Mouse (Mus musculus) myocyte (in vitro differentiated cells): ENCODE data around the gene Cd164.

Experiments used
- MYOG ChIP-seq, 3 experiments: IDR thresholded peaks; one replicate each; pipeline ENCODE4 v1.6.1; 2011; ENCODE audit warnings: control low read depth in 2 of 3, low read depth in 2 of 3, mild to moderate bottlenecking in 2 of 3; ENCODE audit not compliant: insufficient read length in 2 of 3, control insufficient read depth in 1 of 3, insufficient read depth in 1 of 3
- POLR2A ChIP-seq: IDR thresholded peaks from one replicate; pipeline ENCODE4 v1.6.1; 2011; ENCODE audit warnings: low read depth, mild to moderate bottlenecking, control low read depth, moderate library complexity; ENCODE audit not compliant: insufficient read length
- POLR2AphosphoS2 ChIP-seq: IDR thresholded peaks from one replicate; pipeline ENCODE4 v1.6.1; 2011; ENCODE audit warnings: low read depth, control low read depth; ENCODE audit not compliant: insufficient read length
- REST ChIP-seq: IDR thresholded peaks from one replicate; pipeline ENCODE4 v1.6.1; 2011; ENCODE audit warnings: mild to moderate bottlenecking, control low read depth, moderate library complexity; ENCODE audit not compliant: insufficient read depth, insufficient read length
- SRF ChIP-seq: IDR thresholded peaks from one replicate; pipeline ENCODE4 v1.6.1; 2011; ENCODE audit warnings: low read depth; ENCODE audit not compliant: control insufficient read depth, insufficient read length
- TCF12 ChIP-seq: IDR thresholded peaks from one replicate; pipeline ENCODE4 v1.6.1; 2011; ENCODE audit warnings: mild to moderate bottlenecking, control low read depth; ENCODE audit not compliant: poor library complexity, insufficient read depth, severe bottlenecking
- USF1 ChIP-seq: IDR thresholded peaks from one replicate; pipeline ENCODE4 v1.6.1; 2011; ENCODE audit warnings: low read depth, mild to moderate bottlenecking, control low read depth, moderate library complexity

- TF ChIP-seq POLR2A (no peak), MYOG (IDR thresholded peaks at IDR 0.05; ENCODE audit: control insufficient read depth in 1 of 3, insufficient read depth in 1 of 3, insufficient read length in 2 of 3, low read depth in 2 of 3) (no peak), TCF12 (no peak), SRF (no peak), USF1 (no peak), REST (no peak), POLR2AphosphoS2 (no peak)
Observed at GRCm38 (mm10) chr10:41535991-41536390, 16.8 kb downstream of the Cd164 start.
